Mouse (Mus musculus): ENCODE results near the gene Olfr1206. TPM values are rescaled to one million over a fixed set of nuclear protein-coding genes. Genes with fewer than 3 reads are reported as not detected.

The Olfr1206 gene
- total and polyA plus RNA-seq, 2 experiments: not detected

DNA sequence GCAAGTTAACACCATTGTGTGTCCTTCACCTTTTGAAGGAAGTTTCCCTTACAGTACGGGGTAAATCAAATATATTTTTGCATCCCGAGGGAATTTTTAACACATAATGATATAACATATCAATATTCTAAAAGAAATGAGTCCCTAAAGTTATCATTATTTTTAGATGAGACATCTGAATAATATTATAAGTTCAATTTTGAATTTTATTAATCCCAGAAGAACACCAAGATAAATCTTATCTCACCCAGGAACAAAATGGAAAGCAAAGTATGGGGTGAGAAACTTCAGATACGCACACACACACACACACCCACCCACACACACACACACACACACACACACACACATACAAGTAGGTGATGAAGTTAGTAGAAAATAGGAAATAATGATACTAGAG, 52.0 kb downstream of the Olfr1206 start, which contains the start of gene Olfr1209:
TSS of gene Olfr1209 (minus strand) at position 101 of the 400 bp plus-strand sequence.
- Histone ChIP-seq H3K4me3 (ENCODE audit: insufficient read depth, low read depth, low read length) (no peak within 1 kb of the TSS), H3K9ac (ENCODE audit: low read depth, low read length) (no peak within 1 kb of the TSS), H3K27me3 (ENCODE audit: control insufficient read depth, insufficient read depth, low read length) (no peaks in the 10 kb centered on the region), H3K27ac (replicated peaks; ENCODE audit: insufficient read depth, low read depth, low read length) (no peak within 1 kb of the TSS), H3K36me3 (ENCODE audit: control insufficient read depth, insufficient read depth, low read length) (no peaks in the 10 kb centered on the region), H3K79me2 (ENCODE audit: control insufficient read depth, insufficient read depth, low read length) (no peaks in the 10 kb centered on the region), H3K4me1 (ENCODE audit: control insufficient read depth, insufficient read depth, low read length) (no peaks in the 10 kb centered on the region)
- TF ChIP-seq CTCF (IDR thresholded peaks at IDR 0.05; ENCODE audit: low read depth, low read length): no peak
- no peak for DNase-seq (ENCODE audit: extremely low read depth, low read depth, low spot score)
- WGBS: 81% methylated on average over 3 of the region's 3 CpGs

Other genes with a start within 250 kb of the Olfr1206 start
- not detected in 2 replicates for gene Olfr1191-ps1, start 222.7 kb upstream of the Olfr1206 start, total RNA-seq (2014; rRNA removed)
- not detected in 2 replicates for gene Olfr1191-ps1, start 222.7 kb upstream of the Olfr1206 start, polyA plus RNA-seq (2012; rRNA removed)
- gene Olfr1192-ps1, start 214.7 kb upstream of the Olfr1206 start, total RNA-seq (2014; rRNA removed): not detected in 2 replicates
- not detected in 2 replicates for gene Olfr1192-ps1, start 214.7 kb upstream of the Olfr1206 start, polyA plus RNA-seq (2012; rRNA removed)
- gene Olfr1193, start 187.6 kb upstream of the Olfr1206 start, total RNA-seq (2014; rRNA removed): not detected in 2 replicates
- not detected in 2 replicates for gene Olfr1193, start 187.6 kb upstream of the Olfr1206 start, polyA plus RNA-seq (2012; rRNA removed)
- not detected in 2 replicates for gene Olfr1195, start 174.0 kb upstream of the Olfr1206 start, total RNA-seq (2014; rRNA removed)
- gene Olfr1195, start 174.0 kb upstream of the Olfr1206 start, polyA plus RNA-seq (2012; rRNA removed): not detected in 2 replicates
- gene Olfr1196, start 158.6 kb upstream of the Olfr1206 start, total RNA-seq (2014; rRNA removed): not detected in 2 replicates
- gene Olfr1196, start 158.6 kb upstream of the Olfr1206 start, polyA plus RNA-seq (2012; rRNA removed): not detected in 2 replicates
- not detected in 2 replicates for gene Olfr1197, start 130.9 kb upstream of the Olfr1206 start, total RNA-seq (2014; rRNA removed)
- not detected in 2 replicates for gene Olfr1197, start 130.9 kb upstream of the Olfr1206 start, polyA plus RNA-seq (2012; rRNA removed)
- not detected in 2 replicates for gene Olfr1198, start 111.9 kb upstream of the Olfr1206 start, total RNA-seq (2014; rRNA removed)
- not detected in 2 replicates for gene Olfr1198, start 111.9 kb upstream of the Olfr1206 start, polyA plus RNA-seq (2012; rRNA removed)
- gene Olfr1199, start 102.8 kb upstream of the Olfr1206 start, total RNA-seq (2014; rRNA removed): not detected in 2 replicates
- not detected in 2 replicates for gene Olfr1199, start 102.8 kb upstream of the Olfr1206 start, polyA plus RNA-seq (2012; rRNA removed)
- gene Olfr1200, start 92.7 kb upstream of the Olfr1206 start, total RNA-seq (2014; rRNA removed): not detected in 2 replicates
- not detected in 2 replicates for gene Olfr1200, start 92.7 kb upstream of the Olfr1206 start, polyA plus RNA-seq (2012; rRNA removed)
- gene Olfr1201, start 70.2 kb upstream of the Olfr1206 start, total RNA-seq (2014; rRNA removed): not detected in 2 replicates
- not detected in 2 replicates for gene Olfr1201, start 70.2 kb upstream of the Olfr1206 start, polyA plus RNA-seq (2012; rRNA removed)
- not detected in 2 replicates for gene Olfr1202, start 48.7 kb upstream of the Olfr1206 start, total RNA-seq (2014; rRNA removed)
- gene Olfr1202, start 48.7 kb upstream of the Olfr1206 start, polyA plus RNA-seq (2012; rRNA removed): not detected in 2 replicates
- gene Olfr1205, start 33.5 kb upstream of the Olfr1206 start, total RNA-seq (2014; rRNA removed): not detected in 2 replicates
- gene Olfr1205, start 33.5 kb upstream of the Olfr1206 start, polyA plus RNA-seq (2012; rRNA removed): not detected in 2 replicates
- gene Olfr1204, start 13.9 kb upstream of the Olfr1206 start, total RNA-seq (2014; rRNA removed): not detected in 2 replicates
- gene Olfr1204, start 13.9 kb upstream of the Olfr1206 start, polyA plus RNA-seq (2012; rRNA removed): not detected in 2 replicates
- gene Olfr1208, start 39.1 kb downstream of the Olfr1206 start, total RNA-seq (2014; rRNA removed): not detected in 2 replicates
- not detected in 2 replicates for gene Olfr1208, start 39.1 kb downstream of the Olfr1206 start, polyA plus RNA-seq (2012; rRNA removed)
- gene Olfr1209, start 51.9 kb downstream of the Olfr1206 start, total RNA-seq (2014; rRNA removed): not detected in 2 replicates
- gene Olfr1209, start 51.9 kb downstream of the Olfr1206 start, polyA plus RNA-seq (2012; rRNA removed): not detected in 2 replicates
- gene Olfr1211, start 74.9 kb downstream of the Olfr1206 start, total RNA-seq (2014; rRNA removed): not detected in 2 replicates
- not detected in 2 replicates for gene Olfr1211, start 74.9 kb downstream of the Olfr1206 start, polyA plus RNA-seq (2012; rRNA removed)
- not detected in 2 replicates for gene Olfr1212, start 90.7 kb downstream of the Olfr1206 start, total RNA-seq (2014; rRNA removed)
- not detected in 2 replicates for gene Olfr1212, start 90.7 kb downstream of the Olfr1206 start, polyA plus RNA-seq (2012; rRNA removed)
- not detected in 2 replicates for gene Gm13762, start 117.0 kb downstream of the Olfr1206 start, total RNA-seq (2014; rRNA removed)
- gene Gm13762, start 117.0 kb downstream of the Olfr1206 start, polyA plus RNA-seq (2012; rRNA removed): not detected in 2 replicates
- gene Olfr1214, start 129.4 kb downstream of the Olfr1206 start, total RNA-seq (2014; rRNA removed): not detected in 2 replicates
- gene Olfr1214, start 129.4 kb downstream of the Olfr1206 start, polyA plus RNA-seq (2012; rRNA removed): not detected in 2 replicates
- gene Olfr1215, start 143.7 kb downstream of the Olfr1206 start, total RNA-seq (2014; rRNA removed): not detected in 2 replicates
- not detected in 2 replicates for gene Olfr1215, start 143.7 kb downstream of the Olfr1206 start, polyA plus RNA-seq (2012; rRNA removed)
- gene Olfr1216, start 155.1 kb downstream of the Olfr1206 start, total RNA-seq (2014; rRNA removed): not detected in 2 replicates
- gene Olfr1216, start 155.1 kb downstream of the Olfr1206 start, polyA plus RNA-seq (2012; rRNA removed): not detected in 2 replicates
- not detected in 2 replicates for gene Olfr1217, start 168.8 kb downstream of the Olfr1206 start, total RNA-seq (2014; rRNA removed)
- not detected in 2 replicates for gene Olfr1217, start 168.8 kb downstream of the Olfr1206 start, polyA plus RNA-seq (2012; rRNA removed)
- gene Olfr1218, start 198.0 kb downstream of the Olfr1206 start, total RNA-seq (2014; rRNA removed): not detected in 2 replicates
- not detected in 2 replicates for gene Olfr1218, start 198.0 kb downstream of the Olfr1206 start, polyA plus RNA-seq (2012; rRNA removed)
- not detected in 2 replicates for gene Olfr1219, start 220.3 kb downstream of the Olfr1206 start, total RNA-seq (2014; rRNA removed)
- not detected in 2 replicates for gene Olfr1219, start 220.3 kb downstream of the Olfr1206 start, polyA plus RNA-seq (2012; rRNA removed)
- gene Olfr1220, start 243.6 kb downstream of the Olfr1206 start, total RNA-seq (2014; rRNA removed): not detected in 2 replicates
- not detected in 2 replicates for gene Olfr1220, start 243.6 kb downstream of the Olfr1206 start, polyA plus RNA-seq (2012; rRNA removed)

Data from liver, adult 2 months (tissue).